Mouse (Mus musculus): ENCODE data around the gene Ccdc146.

- TF ChIP-seq CTCF (IDR thresholded peaks at IDR 0.05; ENCODE audit: extremely low read depth, insufficient read length, insufficient replicate concordance, low read depth, low read length) (no peak), POLR2A (IDR thresholded peaks at IDR 0.05; ENCODE audit: low read depth, low read length) (no peak)
Measured at GRCm38 (mm10) chr5:21414116-21414820, 10.2 kb downstream of the Ccdc146 start.
